Mouse (Mus musculus): Measurements from ENCODE around the gene Rgs16.
"Not testable (repeated sequence)": the region's sequence is repeated elsewhere in the genome, so short reads cannot be mapped to it uniquely, and the experiment has no call there.

Gene Rgs16

DNA sequence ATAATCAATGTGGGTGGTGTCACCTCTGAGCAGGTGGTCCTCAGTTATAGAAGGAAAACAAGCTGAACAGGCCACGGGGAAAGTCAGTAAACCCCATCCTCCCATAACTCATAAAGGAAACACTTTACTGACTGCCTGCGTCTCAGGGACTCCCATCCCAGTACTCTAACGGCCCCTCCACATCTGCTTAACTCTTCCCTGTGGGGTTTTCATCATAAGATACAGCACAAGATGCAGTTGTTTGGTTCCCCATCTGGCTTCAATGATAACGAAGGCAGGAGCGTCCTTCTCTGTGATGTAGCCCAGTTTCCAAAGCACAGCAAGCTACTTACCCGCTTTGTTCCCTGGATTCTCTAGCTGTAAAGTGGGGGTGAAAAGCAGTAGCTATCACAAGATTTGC is 9.9 kb downstream of the Rgs16 start:
- no peak for DNase-seq (ENCODE audit: low read depth, low spot score)

DNA sequence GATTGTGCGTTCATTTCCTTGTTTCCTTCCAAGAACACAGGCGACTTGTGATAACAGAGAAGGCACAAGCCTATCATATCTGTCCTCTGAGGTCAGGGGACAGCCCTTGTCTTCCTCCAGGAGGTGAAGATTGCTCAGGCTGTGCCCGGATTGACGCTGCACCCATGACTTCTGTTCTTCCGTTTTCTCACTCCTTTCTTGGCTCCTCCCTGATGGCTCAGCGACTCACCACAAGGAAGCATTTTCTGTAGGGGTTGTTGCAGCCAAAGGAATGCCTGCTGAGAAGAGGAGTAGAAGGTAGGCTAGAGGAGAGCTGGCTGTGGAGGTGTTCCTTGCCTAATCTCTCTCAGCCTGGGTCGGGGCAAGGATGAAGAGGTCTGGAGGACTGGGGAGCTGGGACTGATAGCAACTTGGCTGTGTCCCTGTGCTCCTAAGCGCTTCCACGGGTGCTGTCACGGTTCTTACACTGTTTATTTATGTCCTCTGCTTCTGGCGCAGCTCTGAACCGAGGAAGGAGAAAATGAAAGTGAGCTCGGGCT is 11.7 kb downstream of the Rgs16 start:
- no peak for DNase-seq (ENCODE audit: low read depth, low spot score)

DNA sequence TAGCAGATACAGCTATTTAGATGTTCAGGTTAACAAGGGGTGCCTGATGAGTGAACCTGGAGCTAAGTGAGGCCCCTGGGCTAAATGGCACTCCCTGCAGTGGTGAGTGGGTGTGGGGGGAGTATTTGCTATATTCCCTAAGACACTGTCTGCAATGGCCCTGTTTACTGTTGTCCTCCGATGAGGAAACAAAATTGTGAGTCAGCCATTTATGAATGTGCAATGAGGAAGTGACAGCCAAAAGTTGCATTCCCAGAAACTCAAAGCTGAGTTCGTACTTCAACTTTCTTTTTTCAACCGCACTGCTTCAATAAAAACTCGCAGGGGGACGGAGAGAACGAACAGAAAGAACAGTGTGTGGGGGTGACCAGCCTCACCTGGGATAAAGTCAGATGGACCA is 12.4 kb downstream of the Rgs16 start:
- DNase-seq (ENCODE audit: low read depth, low spot score) = no peak

DNA sequence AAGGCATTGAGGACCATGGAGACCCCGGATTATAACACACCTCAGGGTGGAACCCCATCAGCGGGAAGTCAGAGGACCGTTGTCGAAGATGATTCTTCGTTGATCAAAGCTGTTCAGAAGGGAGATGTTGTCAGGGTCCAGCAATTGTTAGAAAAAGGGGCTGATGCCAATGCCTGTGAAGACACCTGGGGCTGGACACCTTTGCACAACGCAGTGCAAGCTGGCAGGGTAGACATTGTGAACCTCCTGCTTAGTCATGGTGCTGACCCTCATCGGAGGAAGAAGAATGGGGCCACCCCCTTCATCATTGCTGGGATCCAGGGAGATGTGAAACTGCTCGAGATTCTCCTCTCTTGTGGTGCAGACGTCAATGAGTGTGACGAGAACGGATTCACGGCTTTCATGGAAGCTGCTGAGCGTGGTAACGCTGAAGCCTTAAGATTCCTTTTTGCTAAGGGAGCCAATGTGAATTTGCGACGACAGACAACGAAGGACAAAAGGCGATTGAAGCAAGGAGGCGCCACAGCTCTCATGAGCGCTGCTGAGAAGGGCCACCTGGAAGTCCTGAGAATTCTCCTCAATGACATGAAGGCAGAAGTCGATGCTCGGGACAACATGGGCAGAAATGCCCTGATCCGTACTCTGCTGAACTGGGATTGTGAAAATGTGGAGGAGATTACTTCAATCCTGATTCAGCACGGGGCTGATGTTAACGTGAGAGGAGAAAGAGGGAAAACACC is 13.7 kb downstream of the Rgs16 start:
- no peak for DNase-seq (ENCODE audit: low read depth, low spot score)

DNA sequence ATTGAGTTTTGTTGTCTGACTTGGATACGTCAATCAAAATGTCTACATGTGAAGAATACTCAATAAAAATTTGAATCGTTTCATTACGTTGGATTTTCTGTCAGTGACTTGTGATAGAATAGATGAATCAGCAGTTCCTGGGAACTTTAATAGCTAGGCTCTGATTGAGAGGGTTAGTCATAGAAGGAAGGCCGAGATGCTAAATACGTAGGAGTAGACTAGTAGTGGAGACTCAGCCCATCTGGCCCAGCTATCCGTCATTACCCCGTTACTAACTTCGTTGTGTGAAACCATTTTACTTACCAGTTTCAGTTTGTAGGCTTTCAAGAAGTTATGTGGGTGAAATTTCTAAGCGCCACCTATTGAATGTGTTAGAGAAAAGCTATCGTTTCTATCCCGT is 24.0 kb downstream of the Rgs16 start:
- DNase-seq (ENCODE audit: low read depth, low spot score) = no peak

- no peak for DNase-seq (ENCODE audit: low read depth, low spot score)
Observed at GRCm38 (mm10) chr1:153766298-153766697, 26.1 kb downstream of the Rgs16 start.

DNA sequence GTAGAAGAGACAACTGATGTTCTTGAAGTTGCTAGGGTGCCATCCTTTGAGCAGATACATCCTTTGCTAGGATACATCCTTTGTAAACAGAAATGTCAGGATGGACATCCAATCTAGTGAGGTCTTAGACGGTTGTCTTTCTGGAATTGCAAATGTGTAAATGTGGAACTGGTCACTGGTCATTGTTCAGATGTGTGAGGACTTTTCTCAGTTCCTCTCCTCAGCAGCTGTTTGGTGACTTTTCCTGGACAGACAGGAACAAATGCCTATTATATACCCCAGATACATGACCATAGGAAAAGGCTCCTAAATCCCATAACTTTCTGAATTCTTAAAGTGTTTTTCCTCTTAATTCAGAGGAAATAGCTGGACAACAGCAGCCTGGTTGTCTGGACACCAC is 27.1 kb downstream of the Rgs16 start:
- DNase-seq (ENCODE audit: low read depth, low spot score) = no peak

- no peak for DNase-seq (ENCODE audit: low read depth, low spot score)
Observed at GRCm38 (mm10) chr1:153768465-153768864, 28.3 kb downstream of the Rgs16 start.

DNA sequence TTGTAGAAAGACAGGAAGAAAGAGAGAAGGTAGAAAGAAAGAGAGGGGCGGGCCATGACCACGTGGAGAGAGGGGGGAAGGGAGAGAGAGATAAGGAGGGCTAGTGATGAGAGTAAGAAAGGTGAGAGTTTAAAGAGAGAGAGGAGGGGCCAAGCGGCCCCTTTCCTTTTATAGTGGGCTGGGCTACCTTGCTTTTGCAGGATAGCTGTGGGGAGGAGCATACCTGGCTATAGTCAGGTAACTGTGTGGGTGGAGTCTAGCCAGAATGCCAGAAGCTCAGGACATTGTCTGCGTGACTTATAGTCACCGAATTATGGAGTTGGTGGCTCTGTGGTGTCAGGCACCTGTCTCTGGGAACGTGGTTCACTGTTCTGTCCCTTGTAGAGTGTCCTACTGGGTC is 29.4 kb downstream of the Rgs16 start:
- not testable (repeated sequence) for DNase-seq (ENCODE audit: low read depth, low spot score)

GRCm38 (mm10) chr1:153769998-153770775 is 30.0 kb downstream of the Rgs16 start:
- DNase-seq (ENCODE audit: low read depth, low spot score) = no peak

DNA sequence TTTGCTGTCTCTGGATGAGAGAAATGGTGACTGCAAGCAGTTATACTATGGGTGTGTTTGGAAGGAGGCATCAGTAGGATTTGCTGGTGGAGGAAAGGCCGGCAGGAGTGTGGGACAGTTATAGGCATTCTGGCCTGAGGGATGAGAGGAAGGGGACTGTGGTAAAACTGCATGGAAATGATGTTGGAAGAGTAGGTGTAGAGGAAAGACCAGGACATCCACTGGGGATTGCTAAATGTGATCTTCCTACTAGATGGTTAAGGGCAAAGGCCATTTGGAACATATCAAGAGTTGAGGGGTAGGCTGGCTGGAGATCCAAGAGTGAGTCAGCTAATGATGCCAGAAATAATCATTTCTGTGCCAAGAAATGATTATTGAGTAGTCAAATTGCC is 30.6 kb downstream of the Rgs16 start:
- DNase-seq (ENCODE audit: low read depth, low spot score) = no peak

- no peak for DNase-seq (ENCODE audit: low read depth, low spot score)
Observed at GRCm38 (mm10) chr1:153775174-153775573, 35.0 kb downstream of the Rgs16 start.

DNA sequence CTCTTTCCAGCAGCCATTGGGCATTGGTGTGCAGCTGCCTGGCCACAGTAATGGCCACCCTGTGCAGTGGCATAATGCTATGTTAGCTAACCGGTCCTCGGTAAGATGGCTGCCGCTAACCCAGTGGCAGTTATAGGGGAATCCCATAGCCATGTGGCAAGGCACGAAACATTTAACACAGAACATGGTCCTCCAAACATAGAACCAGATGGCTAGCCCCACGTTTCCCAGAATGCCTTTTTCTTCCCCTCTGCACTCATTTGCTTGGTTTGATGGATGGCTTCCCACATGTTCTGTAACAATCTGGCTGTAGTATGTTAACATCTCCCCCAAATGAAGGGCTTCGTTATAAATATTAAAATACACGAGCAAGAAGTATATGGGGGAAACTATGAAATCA is 36.1 kb downstream of the Rgs16 start:
- no peak for DNase-seq (ENCODE audit: low read depth, low spot score)

DNA sequence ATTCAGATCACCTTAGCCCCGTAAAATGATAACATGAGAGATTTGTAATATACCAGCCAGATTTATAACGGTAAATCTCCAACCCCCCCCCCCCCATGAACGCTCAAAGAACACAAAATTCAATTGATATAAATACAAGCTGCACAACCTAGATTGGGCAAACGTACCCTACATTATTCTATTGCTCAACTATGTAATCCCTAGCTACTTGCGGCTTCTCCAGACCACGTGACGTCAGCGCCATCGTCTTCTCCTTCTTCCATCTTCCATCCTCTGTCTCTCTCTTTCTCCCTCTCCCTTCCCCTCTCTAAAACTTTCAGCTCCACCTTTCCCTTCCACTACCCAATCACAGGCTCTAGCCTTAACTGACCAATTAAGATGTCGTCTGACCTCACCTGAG is 38.1 kb downstream of the Rgs16 start:
- no peak for DNase-seq (ENCODE audit: low read depth, low spot score)

DNA sequence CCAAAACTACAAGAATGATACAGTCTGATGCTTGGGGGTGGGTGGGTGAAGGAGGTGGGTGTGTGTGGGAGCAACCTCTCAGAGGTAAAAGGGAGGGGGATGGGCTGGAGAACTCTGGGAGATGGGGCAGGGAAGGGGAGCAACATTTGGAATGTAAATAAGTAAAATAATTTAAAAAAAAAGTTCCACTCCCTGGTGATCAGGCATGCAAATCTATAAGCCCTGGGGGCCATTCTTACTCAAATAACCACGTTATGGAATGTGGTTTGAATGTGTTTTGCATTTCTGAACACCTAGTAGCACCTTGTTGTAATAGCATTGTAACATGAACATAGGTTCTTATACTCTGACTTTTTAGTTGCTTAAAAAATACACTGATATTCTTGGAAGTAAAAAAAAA is 43.2 kb downstream of the Rgs16 start:
- DNase-seq (ENCODE audit: low read depth, low spot score) = no peak

DNA sequence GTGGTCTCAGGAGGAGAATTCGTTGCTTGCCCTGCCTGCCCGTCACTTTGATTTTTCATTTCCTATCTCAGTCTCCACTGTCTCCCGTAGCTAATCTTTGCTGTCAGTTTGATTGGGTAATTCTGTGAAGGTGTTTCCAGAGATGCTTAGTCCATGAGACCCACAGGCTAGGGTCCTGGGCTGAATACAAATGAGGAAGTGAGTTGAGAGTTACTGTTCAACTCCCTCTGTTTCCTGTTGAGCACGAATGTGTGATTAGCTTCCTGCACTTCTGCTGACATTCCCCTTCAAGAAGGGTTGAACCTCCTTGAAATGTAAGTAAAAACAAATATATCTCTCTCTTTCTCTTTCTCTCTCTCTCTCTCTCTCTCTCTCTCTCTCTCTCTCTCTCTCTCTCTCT is 45.5 kb downstream of the Rgs16 start:
- DNase-seq (ENCODE audit: low read depth, low spot score) = no peak

GRCm38 (mm10) chr1:153790708-153791107 is 50.6 kb downstream of the Rgs16 start:
- DNase-seq (ENCODE audit: low read depth, low spot score) = no peak

- DNase-seq (ENCODE audit: low read depth, low spot score) = no peak
Observed at GRCm38 (mm10) chr1:153794241-153794640, 54.1 kb downstream of the Rgs16 start.

Data from mesoderm, embryonic 11.5 days (tissue).